Mouse (Mus musculus) layer of hippocampus, postnatal 36 days (tissue): ENCODE measurements at regions not wholly inside any gene's neighbourhood (a gene's known extent, or its start where the extent isn't known, plus 50 kb on each side); places are given as distances from the start of the nearest gene placed in this dataset.
A peak's percentile ranks its signal among the peaks of the same experiment; 100 is the strongest.

Experiments used
- DNase-seq, 2 experiments: peaks; one replicate each; pipeline ENCODE4 v3.0.0; 2022

DNA sequence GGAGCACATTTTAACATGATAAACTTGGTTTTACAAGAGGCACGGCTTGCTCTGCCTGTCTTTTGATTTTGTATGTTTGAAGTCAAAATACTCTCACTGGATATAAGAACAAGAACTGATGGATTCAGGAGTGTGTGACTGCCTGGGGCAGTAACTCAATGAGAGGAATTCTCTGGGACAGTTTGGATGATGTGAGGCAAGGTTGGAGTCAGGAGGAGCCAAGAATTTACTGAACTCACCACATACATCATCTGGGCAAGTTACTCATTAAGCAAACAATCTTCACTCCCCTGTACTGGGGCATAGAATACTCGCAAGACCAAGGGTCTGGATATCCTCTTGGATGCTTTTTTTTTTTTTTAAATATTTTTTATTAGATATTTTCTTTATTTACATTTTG, 87.7 kb upstream of the 4933412E24Rik start:
- no peak for DNase-seq

DNA sequence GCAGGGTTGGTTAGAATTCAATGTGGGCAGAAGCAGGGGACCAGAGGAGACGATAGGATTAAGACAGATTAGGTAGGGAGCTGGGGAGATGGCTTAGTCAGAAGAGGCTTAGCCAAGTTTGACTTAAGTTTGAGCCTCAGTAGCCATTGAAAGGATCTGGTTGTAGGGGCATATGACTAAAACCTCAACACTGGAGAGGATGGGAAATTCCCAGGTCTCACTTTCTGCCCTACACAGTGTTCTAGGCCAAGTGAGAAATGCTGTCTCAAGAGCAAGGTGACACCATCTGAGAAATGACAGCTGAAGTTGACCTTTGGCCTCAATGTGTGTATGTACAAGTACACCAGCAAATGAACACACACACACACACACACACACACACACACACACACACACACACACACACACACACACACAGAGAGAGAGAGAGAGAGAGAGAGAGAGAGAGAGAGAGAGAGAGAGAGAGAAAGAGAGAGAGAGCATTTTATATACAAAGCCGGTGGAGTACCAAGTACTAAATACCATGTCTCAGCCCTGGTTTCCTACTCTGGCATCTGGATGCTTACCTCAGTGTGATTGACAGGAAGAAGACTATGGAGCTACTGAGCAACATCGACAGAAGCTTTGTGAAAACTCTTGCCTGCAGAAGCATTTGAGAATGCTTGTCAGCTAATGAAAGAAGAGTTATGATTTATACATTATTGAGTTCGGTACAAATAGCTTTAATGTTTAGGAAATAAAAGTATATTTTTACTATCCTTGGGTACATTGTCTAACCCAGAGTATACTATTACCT, 85.3 kb upstream of the 4933412E24Rik start:
- no peak for DNase-seq

DNA sequence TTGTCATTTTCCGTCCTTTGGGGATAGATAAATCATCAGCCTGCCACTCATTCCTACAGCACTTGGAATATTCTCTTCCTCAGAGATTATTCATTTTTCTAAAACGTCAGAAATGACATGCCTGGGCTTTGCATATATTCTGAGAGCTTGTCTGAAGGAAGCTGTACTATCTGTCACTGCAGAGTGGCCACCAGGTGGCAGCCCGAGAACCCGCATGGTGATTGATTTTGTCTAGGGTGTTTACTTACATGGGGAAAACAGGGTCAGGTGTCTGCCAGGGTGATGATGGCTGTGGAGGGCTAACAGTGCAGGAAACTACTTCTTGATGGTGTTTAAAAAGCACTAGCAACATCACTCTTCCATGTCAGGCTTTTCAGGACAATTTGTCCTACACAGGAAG, 80.7 kb upstream of the 4933412E24Rik start:
- DNase-seq, result peak; percentile 64

DNA sequence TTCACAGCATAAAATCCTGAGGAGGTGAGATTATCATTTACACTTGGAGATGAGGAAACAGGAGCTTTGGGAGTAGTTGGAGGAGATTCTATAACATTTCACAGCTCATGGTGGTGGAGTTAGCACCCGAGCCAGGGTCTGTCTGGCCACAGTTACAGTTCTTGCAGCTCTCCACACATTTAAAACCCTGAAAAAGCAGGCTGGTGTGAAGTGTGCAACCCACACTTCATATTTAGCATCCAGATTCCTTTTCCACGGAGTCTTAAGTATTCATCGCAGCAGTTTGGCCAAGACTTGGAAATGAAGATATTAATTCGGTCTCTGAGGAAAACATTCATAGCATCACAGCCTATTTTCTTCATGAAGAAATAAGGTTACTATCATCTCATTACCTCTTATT, 79.7 kb upstream of the 4933412E24Rik start:
- no peak for DNase-seq

DNA sequence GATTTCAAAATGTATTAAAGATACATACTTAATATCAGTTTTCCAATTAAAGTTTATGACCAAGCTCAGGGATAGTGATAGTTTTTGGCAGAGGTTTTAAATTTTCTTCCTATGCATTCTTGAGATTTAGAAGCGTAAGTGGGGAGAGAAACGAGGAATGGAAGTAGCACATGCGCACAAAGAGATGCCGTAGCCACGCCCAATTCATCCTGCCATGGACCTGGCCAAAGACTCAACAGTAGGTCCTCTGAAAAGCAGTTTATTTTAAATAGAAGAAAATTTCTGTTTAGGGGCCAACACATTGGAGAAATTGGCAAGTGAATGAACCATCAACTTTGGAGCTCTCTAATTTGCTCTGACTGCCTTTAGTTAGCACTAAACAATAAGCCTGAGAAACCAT, 73.5 kb upstream of the 4933412E24Rik start:
- DNase-seq, result no peak

DNA sequence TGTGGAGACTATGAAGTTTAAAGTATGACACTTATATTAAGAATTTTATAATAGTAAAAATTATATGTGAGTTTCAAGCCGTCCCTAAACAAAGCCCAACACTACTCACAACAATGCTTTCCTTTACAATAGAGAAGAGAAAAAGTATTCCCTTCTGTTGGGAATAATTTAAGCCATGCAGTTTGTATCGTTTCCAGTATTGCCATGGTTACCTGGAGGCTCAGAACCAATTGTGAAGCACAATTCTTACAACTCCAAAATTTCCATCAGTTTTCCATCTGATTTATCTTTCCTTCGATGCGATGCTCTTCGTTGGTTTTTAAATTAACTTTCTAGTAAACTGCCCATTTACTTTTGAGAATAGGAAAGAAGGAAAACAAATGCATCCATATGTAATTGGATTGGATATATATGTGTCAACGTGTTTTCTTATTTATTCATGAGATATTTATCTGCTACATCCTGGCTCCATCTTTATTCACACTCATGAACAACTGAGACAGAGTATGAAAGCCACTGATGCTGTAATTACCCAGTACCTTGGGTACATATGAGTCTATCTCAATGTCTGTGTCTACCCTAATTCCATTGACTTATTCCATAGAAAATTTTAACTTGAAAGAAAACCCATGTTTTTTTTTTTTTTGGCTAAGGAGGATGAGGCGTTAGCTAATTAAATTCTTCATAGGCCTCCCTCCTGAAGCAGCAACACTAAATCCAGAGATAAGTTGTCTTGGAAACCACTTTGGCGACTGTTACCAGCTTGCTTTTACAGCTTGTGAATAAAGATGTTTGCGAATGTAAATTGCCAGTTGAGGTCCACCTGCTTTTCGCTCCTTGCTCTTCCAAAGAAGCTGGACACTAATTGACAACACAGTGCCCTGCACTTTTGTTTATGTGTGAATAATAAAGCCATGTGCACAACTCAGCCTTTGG, 72.8 kb upstream of the 4933412E24Rik start:
- no peak for DNase-seq
